Mouse (Mus musculus) liver, embryonic 15.5 days (tissue): ENCODE results near the gene Mindy4. TPM values are rescaled to one million over a fixed set of nuclear protein-coding genes. Genes with fewer than 3 reads are reported as not detected.

Source experiments
- ATAC-seq: fragments of 200-750 bp; cut with Nextera tagmentation; 2 replicates; pipeline ENCODE4 v1.8.0; 2017; ENCODE audit warnings: moderate number of reproducible peaks, mild to moderate bottlenecking, moderate library complexity; ENCODE audit not compliant: insufficient read depth
- H3K27ac ChIP-seq: fragments of 300-500 bp; sonication (generic); replicated peaks from 2 replicates; pipeline ENCODE4 v1.5.1; 2015; ENCODE audit warnings: mild to moderate bottlenecking, inconsistent platforms
- H3K27me3 ChIP-seq: fragments of 300-500 bp; sonication (generic); 2 replicates; pipeline ENCODE4 v1.6.1; 2015; ENCODE audit warnings: mild to moderate bottlenecking, inconsistent platforms
- H3K36me3 ChIP-seq: fragments of 300-500 bp; sonication (generic); replicated peaks from 2 replicates; pipeline ENCODE4 v1.6.1; 2015; ENCODE audit warnings: moderate library complexity, mild to moderate bottlenecking, inconsistent platforms
- H3K4me1 ChIP-seq: fragments of 300-500 bp; sonication (generic); replicated peaks from 2 replicates; pipeline ENCODE4 v1.6.1; 2015; ENCODE audit warnings: inconsistent platforms
- H3K4me2 ChIP-seq: fragments of 300-500 bp; sonication (generic); 2 replicates; pipeline ENCODE4 v1.6.1; 2015; ENCODE audit warnings: moderate library complexity, mild to moderate bottlenecking, inconsistent platforms
- H3K4me3 ChIP-seq: fragments of 300-500 bp; sonication (generic); replicated peaks from 2 replicates; pipeline ENCODE4 v1.5.1; 2015; ENCODE audit warnings: mild to moderate bottlenecking, inconsistent platforms
- H3K9ac ChIP-seq: fragments of 300-500 bp; sonication (generic); 2 replicates; pipeline ENCODE4 v1.6.1; 2015; ENCODE audit warnings: moderate library complexity, mild to moderate bottlenecking, inconsistent platforms
- H3K9me3 ChIP-seq: fragments of 300-500 bp; sonication (generic); replicated peaks from 2 replicates; pipeline ENCODE4 v1.6.1; 2016; ENCODE audit warnings: inconsistent platforms
- WGBS: fragments of 180-500 bp; shearing (Covaris S2); methylation state at CpG from one replicate; pipeline ENCODE4 v1.1.7; 2015; ENCODE audit warnings: mixed read lengths; ENCODE audit not compliant: insufficient replicate concordance; 5-methylcytosine and 5-hydroxymethylcytosine counted together
- polyA plus RNA-seq: library from polyadenylated mRNA; unstranded; fragments of >200 nt; fragmentation: Nextera tagmentation; extraction: Ambion mirVana; gene quantifications from 2 replicates; pipeline ENCODE4 v1.2.1, GENCODE M21; 2015

Gene Mindy4
- 1.0 and 1.3 TPM in 2 replicates for polyA plus RNA-seq

DNA sequence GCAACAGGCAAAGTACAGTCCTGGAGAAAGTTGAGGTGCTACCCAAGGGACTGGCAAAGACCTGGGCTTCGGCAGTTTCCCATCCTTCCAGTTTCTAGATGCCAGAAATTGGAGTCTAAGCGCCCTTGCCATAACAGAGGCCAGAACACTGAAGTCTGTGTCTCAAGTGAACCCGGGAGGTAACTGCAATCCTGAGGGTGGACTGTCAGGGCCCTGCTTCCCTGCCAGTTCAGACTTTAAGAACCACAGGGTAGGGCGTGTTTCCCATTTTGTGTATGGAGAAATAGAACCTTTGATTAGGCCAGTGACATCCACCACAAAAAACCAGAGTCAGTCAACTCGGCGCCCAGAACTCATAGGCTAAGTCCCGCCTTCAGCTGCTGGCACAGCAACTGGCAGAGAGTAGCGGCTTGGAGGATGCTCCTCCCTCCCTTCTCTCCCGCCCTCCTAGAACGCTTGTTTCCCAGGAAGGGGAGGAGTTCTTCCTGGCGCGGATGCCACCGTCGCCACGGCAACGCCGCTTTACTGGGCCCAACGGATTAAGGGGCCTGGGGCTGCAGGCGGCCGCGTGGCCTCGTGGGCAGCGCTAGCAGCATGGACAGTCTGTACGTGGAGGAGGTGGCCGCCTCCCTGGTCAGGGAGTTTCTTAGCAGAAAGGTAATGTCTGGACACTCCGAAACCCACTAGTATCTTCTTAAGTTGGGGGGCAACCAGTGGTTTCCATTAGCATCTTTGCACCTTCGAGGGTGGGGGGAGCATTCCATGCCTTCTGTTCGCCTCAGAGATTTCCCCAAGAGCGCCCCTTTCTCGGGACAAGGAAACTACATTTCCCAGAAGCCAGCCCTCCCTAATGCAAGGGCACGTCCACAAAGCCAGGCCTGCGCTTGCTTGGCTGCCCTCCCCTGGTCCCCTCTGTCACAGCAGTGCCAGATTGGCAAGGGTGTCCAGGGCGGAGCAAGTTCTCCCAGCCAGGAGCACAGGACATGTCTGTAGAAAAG lies at the start of gene Mindy4:
TSS of gene Mindy4 (plus strand) at position 471 of the 998 bp plus-strand sequence.
- Histone ChIP-seq H3K27ac (0 out of 2 replicates have a peak within 1 kb of the TSS, but pooled peaks have one; percentile 26), H3K4me3 (peak within 1 kb of the TSS; percentile 60), H3K27me3 (no peaks in the 10 kb centered on the region), H3K4me2 (peak within 1 kb of the TSS; percentile 79), H3K4me1 (peaks cover 14% of the 10 kb centered on the region), H3K9ac (peak within 1 kb of the TSS; percentile 36; the same call in 1 of the 2 replicates), H3K9me3 (no peaks in the 10 kb centered on the region), H3K36me3 (no peaks in the 10 kb centered on the region)
- peak; percentile 86 for ATAC-seq
- 6% methylated on average over 32 of the region's 33 CpGs for WGBS

DNA sequence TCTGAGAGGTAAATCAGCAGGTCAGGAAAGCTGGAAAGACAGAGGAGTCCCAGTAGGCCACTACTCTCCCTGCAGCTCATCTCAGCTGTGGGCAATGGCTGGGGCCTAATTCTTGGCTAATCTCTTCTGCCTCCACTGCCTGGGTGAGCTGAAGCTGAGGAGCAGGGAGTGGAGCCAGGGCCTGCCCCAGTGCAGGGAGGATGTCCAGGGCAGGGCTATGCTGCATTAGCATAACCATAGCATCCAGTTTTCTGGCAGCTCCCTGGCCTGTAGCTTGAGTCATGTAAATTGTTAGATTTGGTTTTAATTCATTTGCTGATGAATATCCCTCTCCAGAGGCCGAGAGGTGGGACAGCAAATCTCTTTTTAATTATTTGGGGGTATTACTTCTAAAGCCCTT lies 43.9 kb upstream of the Mindy4 start:
- no peaks in the 10 kb centered on the region for H3K27me3 ChIP-seq
- no peak overlapping the region for H3K4me3 ChIP-seq
- H3K4me2 ChIP-seq: no peak overlapping the region
- H3K4me1 ChIP-seq: no peaks in the 10 kb centered on the region
- H3K27ac ChIP-seq: no peak overlapping the region
- WGBS: 49% methylated on average over 1 of the region's 1 CpGs
- no peaks in the 10 kb centered on the region for H3K9me3 ChIP-seq
- no peaks in the 10 kb centered on the region for H3K36me3 ChIP-seq
- ATAC-seq: no peak
- H3K9ac ChIP-seq: no peak overlapping the region

DNA sequence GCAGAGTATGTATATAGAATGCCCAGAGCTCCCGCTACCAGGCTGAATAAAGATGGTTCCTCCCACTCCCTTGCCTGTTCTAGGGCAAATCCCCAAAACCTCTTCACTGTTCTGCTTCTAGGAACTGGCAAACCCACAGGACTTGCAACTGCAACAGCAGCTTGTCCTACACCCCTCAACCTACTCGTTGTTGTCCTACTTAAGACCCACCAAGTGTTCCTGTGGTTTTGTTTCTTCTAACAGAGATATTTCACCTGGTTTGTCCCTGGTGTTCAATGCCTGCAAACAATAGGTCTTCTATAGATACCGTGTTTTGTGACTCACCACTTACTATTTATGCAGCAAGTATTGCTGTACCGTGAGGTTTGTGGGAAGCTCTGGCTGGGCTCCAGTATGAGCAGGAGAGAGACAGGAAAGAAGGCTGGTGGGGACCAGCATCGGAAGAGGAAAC lies 41.8 kb upstream of the Mindy4 start:
- 41% methylated on average over 5 of the region's 5 CpGs for WGBS
- no peaks in the 10 kb centered on the region for H3K4me1 ChIP-seq
- H3K9me3 ChIP-seq: no peaks in the 10 kb centered on the region
- H3K9ac ChIP-seq: no peak overlapping the region
- H3K4me3 ChIP-seq: no peak overlapping the region
- no peak overlapping the region for H3K27ac ChIP-seq
- no peaks in the 10 kb centered on the region for H3K36me3 ChIP-seq
- no peak for ATAC-seq
- H3K27me3 ChIP-seq: no peaks in the 10 kb centered on the region; the same call in 1 of the 2 replicates
- no peak overlapping the region for H3K4me2 ChIP-seq

DNA sequence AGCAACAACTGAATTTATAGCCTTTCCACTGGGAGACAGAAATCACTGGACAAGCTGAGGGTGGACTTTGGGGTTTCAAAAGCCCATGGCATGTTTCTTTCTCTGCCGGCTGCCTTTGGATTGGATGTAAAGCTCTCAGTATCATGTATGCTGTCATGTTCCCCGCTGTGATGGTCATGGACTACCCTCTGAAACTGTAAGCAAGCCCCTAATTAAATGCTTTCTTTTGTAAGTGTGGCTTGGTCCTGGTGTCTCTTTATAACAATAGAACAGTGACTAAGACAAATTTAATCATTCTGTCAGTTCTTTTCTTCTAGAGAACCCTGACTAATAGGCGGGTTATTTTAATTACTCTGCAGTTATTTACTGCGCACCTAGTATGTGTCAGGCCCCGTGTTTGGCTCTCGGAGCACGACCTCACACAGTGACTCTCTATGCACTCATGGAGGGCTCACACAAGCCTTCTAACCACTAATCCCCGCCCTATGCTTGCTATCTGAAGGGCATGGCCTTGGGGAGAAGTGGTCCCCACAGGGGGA lies 40.1 kb upstream of the Mindy4 start:
- Histone ChIP-seq H3K4me2 (no peak overlapping the region), H3K27ac (no peak overlapping the region), H3K36me3 (no peaks in the 10 kb centered on the region), H3K9ac (no peak overlapping the region), H3K4me3 (no peak overlapping the region), H3K27me3 (no peaks in the 10 kb centered on the region; the same call in none of the 2 replicates), H3K9me3 (no peaks in the 10 kb centered on the region), H3K4me1 (no peaks in the 10 kb centered on the region)
- no peak for ATAC-seq
- 61% methylated on average over 8 of the region's 8 CpGs for WGBS

DNA sequence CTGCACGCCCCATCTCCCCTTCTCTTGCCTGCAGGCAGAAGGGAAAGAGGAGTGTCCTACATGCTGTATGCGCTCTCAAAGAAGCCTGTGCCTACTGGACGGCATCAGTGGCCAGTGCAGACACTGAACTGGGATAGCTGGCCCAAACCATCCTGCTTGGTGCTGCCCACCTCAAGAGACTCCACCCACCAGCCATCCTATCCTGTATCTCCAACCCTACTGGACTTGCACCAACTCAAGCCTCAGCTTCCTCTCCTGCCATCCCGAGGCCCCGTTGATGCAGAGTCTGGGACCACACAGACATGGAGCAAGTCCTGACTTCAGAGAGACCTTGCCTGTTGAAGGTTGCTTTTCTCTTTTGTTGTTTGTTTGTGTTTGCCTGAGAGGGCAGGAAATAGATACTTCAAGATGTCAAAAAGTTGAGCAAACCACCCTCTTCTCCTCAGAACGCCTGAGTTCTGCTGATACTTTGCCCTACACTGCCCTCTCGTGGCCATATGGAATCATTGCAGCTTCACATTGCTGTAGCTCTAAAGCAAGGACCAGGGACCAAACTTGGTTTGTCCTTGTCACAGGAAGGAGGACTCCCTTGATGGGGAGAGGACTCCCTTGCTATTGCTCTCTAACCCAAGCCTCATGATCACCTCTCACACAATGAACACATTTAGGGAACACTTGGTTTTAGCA lies 36.3 kb upstream of the Mindy4 start:
- Histone ChIP-seq H3K36me3 (no peaks in the 10 kb centered on the region), H3K4me3 (no peak overlapping the region), H3K9me3 (no peaks in the 10 kb centered on the region), H3K4me1 (no peaks in the 10 kb centered on the region), H3K27ac (no peak overlapping the region), H3K9ac (no peak overlapping the region), H3K4me2 (no peak overlapping the region), H3K27me3 (no peaks in the 10 kb centered on the region; the same call in none of the 2 replicates)
- no peak for ATAC-seq
- 37% methylated on average over 7 of the region's 7 CpGs for WGBS

DNA sequence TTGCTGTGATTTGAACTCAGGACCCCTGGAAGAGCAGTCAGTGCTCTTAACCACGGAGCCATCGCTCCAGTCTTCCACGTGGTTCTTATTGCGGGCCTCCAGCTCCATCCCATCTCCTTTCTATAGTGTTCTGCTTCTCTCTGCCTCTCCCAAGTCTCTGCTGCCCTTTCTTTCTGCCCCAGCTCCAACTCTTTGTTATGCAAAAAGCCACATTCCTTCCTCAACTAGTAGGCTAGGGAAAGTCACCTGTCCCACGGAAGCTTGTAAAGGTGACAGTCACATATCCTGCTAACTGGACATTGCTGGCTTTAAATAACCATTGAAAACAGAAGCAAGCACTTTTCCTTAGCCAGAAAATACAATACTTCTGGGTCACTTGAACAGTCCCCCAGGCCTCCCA lies 33.4 kb upstream of the Mindy4 start:
- Histone ChIP-seq H3K9me3 (no peaks in the 10 kb centered on the region), H3K4me2 (no peak overlapping the region), H3K36me3 (no peaks in the 10 kb centered on the region), H3K9ac (no peak overlapping the region), H3K4me1 (0 out of 2 replicates have a peak, but pooled peaks cover 4% of the 10 kb centered on the region), H3K27me3 (no peaks in the 10 kb centered on the region; the same call in none of the 2 replicates), H3K4me3 (no peak overlapping the region), H3K27ac (no peak overlapping the region)
- ATAC-seq: no peak
- 57% methylated on average over 5 of the region's 5 CpGs for WGBS

DNA sequence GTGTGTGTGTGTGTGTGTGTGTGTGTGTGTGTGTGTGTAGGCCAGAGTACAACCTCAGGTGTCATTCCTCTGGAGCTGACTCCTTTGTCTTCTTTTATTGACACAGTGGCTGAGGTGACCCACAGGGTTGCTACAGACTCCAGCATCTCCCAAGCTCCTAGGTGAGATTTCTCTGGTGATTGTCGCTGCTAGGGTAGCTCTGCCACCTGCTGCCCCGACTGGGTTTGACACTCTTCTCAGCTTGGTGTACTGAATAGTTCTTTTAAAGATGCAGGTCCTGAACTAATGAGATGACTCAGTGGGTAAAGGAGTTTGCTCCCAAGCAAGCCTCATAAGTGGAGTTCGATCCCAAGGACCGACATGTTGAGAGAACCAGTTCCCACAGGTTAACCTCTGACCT lies 31.5 kb upstream of the Mindy4 start:
- Histone ChIP-seq H3K36me3 (no peaks in the 10 kb centered on the region), H3K9me3 (no peaks in the 10 kb centered on the region), H3K27me3 (no peaks in the 10 kb centered on the region; the same call in 1 of the 2 replicates), H3K4me1 (0 out of 2 replicates have a peak, but pooled peaks cover 10% of the 10 kb centered on the region), H3K9ac (no peak overlapping the region), H3K4me2 (no peak overlapping the region), H3K4me3 (no peak overlapping the region), H3K27ac (no peak overlapping the region)
- no peak for ATAC-seq
- WGBS: 46% methylated on average over 4 of the region's 4 CpGs

DNA sequence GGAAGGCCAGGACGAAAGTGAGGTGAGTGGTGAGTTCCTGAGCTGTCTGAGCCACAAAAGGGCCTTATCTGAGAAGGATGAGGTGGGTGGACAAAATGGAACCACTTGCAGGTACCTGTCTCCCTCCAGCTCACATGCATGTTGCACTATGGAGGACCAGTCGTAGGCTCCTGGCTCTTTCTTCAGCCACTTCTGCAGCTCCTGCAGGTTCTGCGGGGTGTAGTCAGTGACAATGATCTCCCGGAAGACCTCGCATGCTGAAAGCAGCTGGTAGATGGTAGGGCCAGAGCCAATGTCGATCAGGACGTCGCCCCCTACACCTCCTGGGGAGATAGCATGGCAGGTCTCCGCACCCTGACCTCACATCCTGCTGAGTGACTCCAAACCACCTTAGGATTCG lies 30.0 kb upstream of the Mindy4 start:
- no peaks in the 10 kb centered on the region for H3K36me3 ChIP-seq
- H3K4me3 ChIP-seq: no peak overlapping the region
- H3K4me1 ChIP-seq: 0 out of 2 replicates have a peak, but pooled peaks cover 10% of the 10 kb centered on the region
- no peak for ATAC-seq
- no peaks in the 10 kb centered on the region for H3K9me3 ChIP-seq
- no peak overlapping the region for H3K4me2 ChIP-seq
- WGBS: 56% methylated on average over 10 of the region's 10 CpGs
- H3K27ac ChIP-seq: no peak overlapping the region
- no peak overlapping the region for H3K9ac ChIP-seq
- no peaks in the 10 kb centered on the region for H3K27me3 ChIP-seq

DNA sequence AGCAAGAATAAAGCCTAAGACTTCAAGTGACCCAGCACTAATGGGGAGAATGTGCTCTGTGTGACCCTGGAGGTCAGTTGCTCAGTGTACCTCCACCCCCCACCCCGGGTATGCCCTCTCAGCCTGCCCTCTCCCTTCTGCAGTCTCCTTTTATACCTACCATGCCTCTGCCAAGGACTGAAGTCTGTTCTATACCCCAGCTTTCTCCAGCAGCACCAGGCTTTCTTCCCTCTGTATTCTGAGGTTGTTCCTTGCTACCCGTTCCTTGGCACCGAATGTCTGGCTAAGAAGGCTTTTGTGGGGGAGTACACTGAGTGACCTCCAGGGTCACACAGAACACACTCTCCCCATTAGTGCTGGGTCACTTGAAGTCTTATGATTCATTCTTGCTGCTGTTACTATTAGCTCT lies 29.2 kb upstream of the Mindy4 start:
- 52% methylated on average over 3 of the region's 3 CpGs for WGBS
- Histone ChIP-seq H3K4me3 (no peak overlapping the region), H3K27ac (no peak overlapping the region)

DNA sequence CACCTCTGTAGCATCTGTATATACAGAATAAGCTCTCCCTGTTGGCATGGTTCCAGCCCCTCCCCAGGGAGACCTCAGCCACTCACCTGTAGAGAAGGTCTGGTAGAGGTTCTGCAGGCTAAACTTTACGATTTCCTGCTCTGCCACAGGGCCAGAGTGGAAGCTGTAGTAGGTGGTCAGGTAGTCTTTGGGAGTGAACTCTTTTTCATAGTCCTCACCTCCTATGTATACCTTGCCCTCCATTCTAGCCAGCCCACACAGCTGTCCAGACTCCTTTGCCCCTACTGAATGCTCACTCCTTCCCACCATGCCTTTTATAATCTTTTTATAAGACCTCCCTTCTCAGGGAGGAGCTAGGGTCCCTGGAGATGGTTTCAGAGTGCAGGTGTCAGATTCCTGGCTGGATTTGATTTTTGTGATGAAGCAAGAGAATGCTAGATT lies 28.4 kb upstream of the Mindy4 start, which contains the start of gene Inmt:
TSS of gene Inmt (minus strand) at position 303 of the 441 bp plus-strand sequence.
- no peaks in the 10 kb centered on the region for H3K36me3 ChIP-seq
- H3K9me3 ChIP-seq: no peaks in the 10 kb centered on the region
- 0 out of 2 replicates have a peak, but pooled peaks cover 10% of the 10 kb centered on the region for H3K4me1 ChIP-seq
- no peak within 1 kb of the TSS for H3K9ac ChIP-seq
- H3K27me3 ChIP-seq: no peaks in the 10 kb centered on the region
- WGBS: 3% methylated on average over 1 of the region's 1 CpGs
- H3K4me2 ChIP-seq: no peak within 1 kb of the TSS
- no peak within 1 kb of the TSS for H3K27ac ChIP-seq
- no peak for ATAC-seq
- no peak within 1 kb of the TSS for H3K4me3 ChIP-seq

More for the DNA sequence above, 29.2 kb upstream of the Mindy4 start:
- no peaks in the 10 kb centered on the region for H3K9me3 ChIP-seq
- 0 out of 2 replicates have a peak, but pooled peaks cover 10% of the 10 kb centered on the region for H3K4me1 ChIP-seq
- H3K9ac ChIP-seq: no peak overlapping the region
- no peaks in the 10 kb centered on the region for H3K36me3 ChIP-seq
- H3K4me2 ChIP-seq: no peak overlapping the region
- no peak for ATAC-seq
- no peaks in the 10 kb centered on the region for H3K27me3 ChIP-seq
